Mouse (Mus musculus): ENCODE measurements around the gene Caskin2. TPM values are rescaled to one million over a fixed set of nuclear protein-coding genes. Genes with fewer than 3 reads are reported as not detected.
"Not testable (repeated sequence)": the region's sequence is repeated elsewhere in the genome, so short reads cannot be mapped to it uniquely, and the experiment has no call there.

The Caskin2 gene
- total RNA-seq, 1 experiment from 2014 or later: 5.8 TPM

DNA sequence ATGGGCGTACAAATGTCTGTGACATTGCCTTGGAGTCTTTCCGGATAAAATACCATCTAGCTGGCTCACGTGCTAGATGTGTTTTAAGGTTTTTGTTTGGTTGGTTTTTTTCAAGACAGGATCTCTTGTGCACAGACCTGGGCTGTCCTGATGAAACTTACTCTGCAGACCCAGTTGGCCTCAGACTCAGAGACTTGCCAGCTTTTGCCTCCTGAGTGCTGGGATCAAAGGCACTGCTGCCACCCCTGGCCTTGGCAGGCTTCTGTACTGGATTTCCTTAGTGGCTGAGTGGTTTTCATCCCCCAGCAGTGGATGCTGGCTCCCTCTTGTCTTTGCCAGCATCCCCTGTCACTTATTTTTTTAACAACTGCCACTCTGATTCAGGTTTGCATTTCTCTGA, 44.5 kb downstream of the Caskin2 start:
- ATAC-seq (replicated peaks; ENCODE audit: low read depth, poor library complexity, severe bottlenecking): no peak

- no peak for ATAC-seq (replicated peaks; ENCODE audit: low read depth, poor library complexity, severe bottlenecking)
Measured at GRCm38 (mm10) chr11:115766981-115767380, 46.5 kb downstream of the Caskin2 start.

GRCm38 (mm10) chr11:115766356-115766943, 47.0 kb downstream of the Caskin2 start:
- no peak for ATAC-seq (replicated peaks; ENCODE audit: low read depth, poor library complexity, severe bottlenecking)

DNA sequence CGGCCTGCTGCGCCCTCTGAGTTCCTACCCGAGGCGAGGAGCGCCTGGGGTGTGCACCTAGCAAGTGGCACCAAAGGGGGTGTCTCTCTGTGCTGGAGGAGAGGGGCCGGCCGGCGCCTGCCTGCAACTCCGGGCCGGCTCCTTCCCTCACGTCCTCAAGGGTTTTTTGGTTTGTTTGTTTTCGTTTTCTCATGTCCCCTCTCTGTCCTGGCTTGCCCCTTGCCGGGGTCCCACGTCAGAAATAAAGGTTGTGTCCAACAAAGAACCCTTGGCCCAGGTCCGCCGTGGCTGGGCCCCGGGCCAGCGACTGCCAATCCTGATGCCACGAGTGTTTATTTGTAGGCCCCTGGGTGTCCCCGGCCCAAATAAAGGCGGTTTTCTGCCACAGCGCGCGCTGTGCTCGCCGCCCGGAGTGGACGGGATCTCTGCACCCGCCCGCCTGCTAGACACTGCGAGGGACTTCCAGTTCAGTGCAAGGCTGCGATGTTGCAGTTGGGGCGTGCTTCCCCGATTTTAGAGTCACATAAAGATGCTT, 47.8 kb downstream of the Caskin2 start:
- ATAC-seq (replicated peaks; ENCODE audit: low read depth, poor library complexity, severe bottlenecking): peak; percentile 52

DNA sequence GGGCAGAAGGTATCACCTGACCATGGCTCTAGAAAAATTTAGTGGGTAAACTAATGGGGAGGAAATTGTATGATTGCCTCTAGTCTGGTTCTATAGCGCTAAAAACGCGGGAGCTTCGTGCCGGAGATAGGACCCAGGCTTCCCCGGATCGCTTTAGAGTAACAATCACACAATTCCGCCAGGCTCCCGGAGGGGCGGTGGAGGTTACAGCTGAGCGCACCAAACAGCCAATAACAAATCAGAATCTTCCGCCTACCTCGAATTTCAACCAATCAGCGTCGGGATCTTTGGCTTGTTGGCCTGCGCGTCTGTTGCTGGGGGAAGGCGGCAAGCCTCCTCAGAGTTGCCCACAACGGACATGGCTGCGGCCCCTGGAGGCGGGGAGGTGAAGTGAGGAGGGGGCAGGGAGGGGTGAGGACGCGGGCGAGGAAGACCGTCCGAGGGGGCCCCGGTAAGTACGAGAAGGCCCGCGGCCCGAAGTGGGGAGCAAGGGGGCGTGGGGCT, 48.3 kb downstream of the Caskin2 start, which contains the start of gene Tmem94:
Gene Tmem94 (plus strand): TSS at position 331 of the 504 bp plus-strand sequence.
- peak; percentile 99 for ATAC-seq (replicated peaks; ENCODE audit: low read depth, poor library complexity, severe bottlenecking)

DNA sequence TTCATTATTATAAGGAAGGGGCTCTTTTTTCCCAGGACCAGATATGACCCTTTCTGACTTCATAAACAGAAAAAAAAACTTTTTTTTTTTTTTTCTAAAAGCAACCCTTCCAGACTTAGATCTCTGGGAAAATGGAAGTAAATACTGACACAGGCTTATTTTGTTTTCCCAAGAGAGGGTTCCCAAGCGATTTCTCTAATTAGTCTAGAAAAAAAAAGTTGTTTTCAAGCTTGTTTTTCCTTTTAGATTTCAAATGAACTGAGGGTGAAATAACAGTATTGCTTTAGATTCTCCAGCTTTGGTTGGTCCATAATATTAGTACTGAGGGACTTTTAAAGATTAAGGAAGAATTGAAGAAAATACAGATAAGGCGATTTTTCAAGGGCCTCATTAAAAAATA, 48.7 kb downstream of the Caskin2 start:
- no peak for ATAC-seq (replicated peaks; ENCODE audit: low read depth, poor library complexity, severe bottlenecking)

DNA sequence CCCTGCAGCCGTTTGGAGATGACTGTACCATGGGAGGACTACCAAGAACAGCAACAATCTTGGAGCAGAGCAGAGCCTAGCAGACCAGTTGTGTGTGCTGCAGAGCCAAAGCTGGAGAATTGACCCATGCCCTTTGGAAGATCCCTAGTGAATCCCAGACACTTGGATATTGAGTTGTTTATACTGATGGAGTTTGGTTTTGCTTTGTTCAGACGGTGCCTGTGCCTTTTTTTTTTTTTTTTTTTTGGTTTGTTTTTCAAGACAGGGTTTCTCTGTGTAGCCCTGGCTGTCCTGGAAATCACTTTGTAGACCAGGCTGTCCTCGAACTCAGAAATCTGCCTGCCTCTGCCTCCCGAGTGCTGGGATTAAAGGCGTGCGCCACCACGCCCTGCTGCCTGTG, 51.3 kb downstream of the Caskin2 start:
- not testable (repeated sequence) for ATAC-seq (replicated peaks; ENCODE audit: low read depth, poor library complexity, severe bottlenecking)

DNA sequence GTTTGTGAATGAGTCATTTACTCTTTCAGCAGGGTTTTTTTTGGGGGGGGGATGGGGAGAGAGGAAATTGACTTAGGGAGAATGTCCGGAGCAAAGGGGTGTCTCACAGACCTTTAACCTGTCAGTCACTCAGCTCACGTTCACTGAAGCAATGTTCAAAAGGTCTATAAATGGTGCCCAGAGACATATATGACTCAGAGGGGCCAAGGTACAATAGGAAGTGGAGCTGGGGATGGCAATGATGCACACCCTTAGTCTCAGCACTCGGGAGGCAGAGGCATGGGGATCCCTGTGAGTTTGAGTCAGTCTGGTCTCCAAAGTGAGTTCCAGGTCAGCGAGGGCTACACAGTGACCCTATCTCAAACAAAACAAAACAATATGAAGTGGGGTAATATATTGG, 60.0 kb downstream of the Caskin2 start:
- ATAC-seq (replicated peaks; ENCODE audit: low read depth, poor library complexity, severe bottlenecking): no peak

GRCm38 (mm10) chr11:115752653-115753052, 60.8 kb downstream of the Caskin2 start:
- ATAC-seq (replicated peaks; ENCODE audit: low read depth, poor library complexity, severe bottlenecking): no peak

DNA sequence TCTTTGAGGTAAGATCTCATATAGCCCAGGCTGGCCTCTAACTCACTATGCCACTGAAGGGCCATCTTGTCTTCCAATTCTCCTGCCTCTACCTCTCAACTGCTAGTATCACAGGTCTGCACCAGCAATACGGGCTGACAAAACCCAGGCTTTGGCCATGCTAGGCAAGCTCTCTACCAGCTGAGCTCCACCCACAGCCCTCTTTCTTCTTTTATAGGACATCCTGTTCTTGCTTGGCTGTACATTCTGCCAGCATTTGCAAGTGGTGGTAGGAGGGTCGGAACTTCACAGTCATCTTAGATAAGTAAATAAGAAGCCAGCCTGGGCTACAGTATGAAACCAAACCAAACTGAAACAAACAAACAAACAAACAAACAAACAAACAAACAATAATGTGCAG, 61.7 kb downstream of the Caskin2 start:
- no peak for ATAC-seq (replicated peaks; ENCODE audit: low read depth, poor library complexity, severe bottlenecking)

- ATAC-seq (replicated peaks; ENCODE audit: low read depth, poor library complexity, severe bottlenecking): no peak
Measured at GRCm38 (mm10) chr11:115749834-115750233, 63.6 kb downstream of the Caskin2 start.

Other genes starting within 250 kb of the Caskin2 start
- gene Nup85, start 249.2 kb downstream of the Caskin2 start, total RNA-seq (2017): 147 and 175 TPM in 2 replicates
- gene Mrps7, start 209.7 kb downstream of the Caskin2 start, total RNA-seq (2017): 31.7 and 39.0 TPM in 2 replicates
- gene Gga3, start 209.6 kb downstream of the Caskin2 start, total RNA-seq (2017): 21.3 and 38.2 TPM in 2 replicates
- gene Mif4gd, start 200.7 kb downstream of the Caskin2 start, total RNA-seq (2017): 20.3 and 26.9 TPM in 2 replicates
- gene Slc25a19, start 185.3 kb downstream of the Caskin2 start, total RNA-seq (2017): 22.3 and 28.1 TPM in 2 replicates
- gene Grb2, start 105.0 kb downstream of the Caskin2 start, total RNA-seq (2017): 34.7 and 53.5 TPM in 2 replicates
- gene Tmem94, start 48.2 kb downstream of the Caskin2 start, total RNA-seq (2017): 18.3 and 23.2 TPM in 2 replicates
- gene Tsen54, start 1.1 kb upstream of the Caskin2 start, total RNA-seq (2017): 12.2 and 22.2 TPM in 2 replicates
- gene Llgl2, start 10.4 kb upstream of the Caskin2 start, total RNA-seq (2017): 3.8 and 6.2 TPM in 2 replicates
- gene Myo15b, start 44.8 kb upstream of the Caskin2 start, total RNA-seq (2017): 3.3 and 3.7 TPM in 2 replicates
- 31.2 and 35.4 TPM in 2 replicates for gene Smim5, start 86.3 kb upstream of the Caskin2 start, total RNA-seq (2017)
- gene Smim6, start 98.4 kb upstream of the Caskin2 start, total RNA-seq (2017): 0.34 and 2.0 TPM in 2 replicates
- gene Sap30bp, start 119.6 kb upstream of the Caskin2 start, total RNA-seq (2017): 164 and 170 TPM in 2 replicates
- 23.6 and 25.3 TPM in 2 replicates for gene Recql5, start 119.8 kb upstream of the Caskin2 start, total RNA-seq (2017)
- 0.29 and 5.1 TPM in 2 replicates for gene Itgb4, start 161.1 kb upstream of the Caskin2 start, total RNA-seq (2017)
- gene Galk1, start 199.1 kb upstream of the Caskin2 start, total RNA-seq (2017): 34.6 and 43.6 TPM in 2 replicates
- 867 and 869 TPM in 2 replicates for gene H3f3b, start 214.3 kb upstream of the Caskin2 start, total RNA-seq (2017)
- gene Unk, start 216.7 kb upstream of the Caskin2 start, total RNA-seq (2017): 15.8 and 28.5 TPM in 2 replicates